Comparison of ENCODE assay signal across 10 mouse cellular contexts in the genomic region with DNA sequence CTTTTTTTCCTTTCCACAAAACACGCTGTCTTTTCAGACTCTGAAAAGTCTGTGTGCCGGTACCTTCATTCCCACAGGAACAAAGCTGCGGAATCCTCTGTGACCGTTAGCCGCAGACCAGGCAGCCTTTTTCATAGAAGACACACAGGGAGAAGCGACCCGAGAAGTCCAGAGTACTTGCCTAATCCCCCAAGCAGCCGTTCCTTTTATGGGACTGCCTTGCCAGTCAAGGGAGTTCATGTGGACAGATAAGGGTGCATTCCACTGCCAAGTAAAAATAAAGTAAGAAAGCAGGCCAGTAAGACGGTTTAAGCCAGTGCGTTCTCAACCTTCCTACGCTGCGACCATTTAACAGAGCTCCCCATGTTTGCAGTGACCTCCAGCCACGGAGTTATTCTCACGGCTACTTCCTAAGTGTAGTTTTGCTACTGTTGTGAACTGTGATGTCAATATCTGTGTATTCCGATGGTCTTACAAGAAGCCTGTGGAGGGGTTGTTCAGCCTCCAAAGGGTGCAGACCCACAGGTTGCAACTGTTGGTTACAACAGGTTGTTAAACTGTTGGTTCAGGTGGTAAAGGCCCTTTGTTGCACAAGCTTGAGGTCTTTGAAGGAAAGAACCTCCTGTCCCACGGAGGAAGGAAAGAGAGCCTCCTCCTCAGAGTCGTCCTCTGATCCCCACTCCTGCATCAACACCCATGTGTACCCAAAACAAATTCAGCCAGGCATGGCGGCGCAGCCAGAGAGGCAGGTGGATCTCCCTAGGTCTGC. TPM values are rescaled to one million over a fixed set of nuclear protein-coding genes. Genes with fewer than 3 reads are reported as not detected.
A peak's percentile ranks its signal among the peaks of the same experiment; 100 is the strongest.
DNase-seq lines count a peak whose midpoint lies in the region; ATAC-seq lines count a peak whose summit lies in the region.
"Had no signal": no experiment of that assay in that cellular context is flagged by ENCODE, and none has a peak within 500 bp of the region (broad histone marks: within the 10 kb centered on the region; RNA-seq: fewer than 3 reads in every experiment).

No protein-coding gene starts in this region.

- ATAC-seq in hindbrain, embryonic 11.5 days (ENCODE audit: low FRiP score), result no peak
- no peak for ATAC-seq in forebrain, embryonic 12.5 days (ENCODE audit: low FRiP score)

- no peak for DNase-seq in hindbrain, embryonic 10.5 days (ENCODE audit: low spot score)
- DNase-seq in hindbrain, embryonic 11.5 days (ENCODE audit: low spot score), result no peak
- peak; percentile 83 for DNase-seq in Muller cell, postnatal 12 days (ENCODE audit: inconsistent ontology term)
- no peak for DNase-seq in midbrain, embryonic 10.5 days (ENCODE audit: low spot score)
- DNase-seq in testis, postnatal 14 days (ENCODE audit: low spot score), result no peak
- DNase-seq in thymus, postnatal 10 days (ENCODE audit: low spot score in 2 of 2), result no peak
- no peak for DNase-seq in right cerebral cortex, adult 2 months (ENCODE audit: low spot score in 2 of 2)
- DNase-seq: lung, postnatal 36 days had no signal

- WGBS in hindbrain, embryonic 10.5 days, result 76% methylated on average over 19 of the region's 19 CpGs
- WGBS in hindbrain, embryonic 11.5 days, result 77% methylated on average over 19 of the region's 19 CpGs
- WGBS in forebrain, embryonic 12.5 days, result 56% methylated on average over 19 of the region's 19 CpGs
- 53% methylated on average over 19 of the region's 19 CpGs for WGBS in midbrain, embryonic 10.5 days

- no peak overlapping the region for H3K4me2 ChIP-seq in hindbrain, embryonic 11.5 days (replicated peaks; ENCODE audit: low read depth, low read length)
- peak overlapping the region; percentile 19 for H3K4me2 ChIP-seq in forebrain, embryonic 12.5 days
- H3K4me2 ChIP-seq: embryonic facial prominence, embryonic 13.5 days had no signal

- 0 out of 2 replicates have a peak overlapping the region, but pooled peaks have one; percentile 9 for H3K4me3 ChIP-seq in hindbrain, embryonic 10.5 days
- H3K4me3 ChIP-seq in hindbrain, embryonic 11.5 days (ENCODE audit: low read depth, low read length), result no peak overlapping the region
- no peak overlapping the region for H3K4me3 ChIP-seq in forebrain, embryonic 12.5 days (replicated peaks)
- peak overlapping the region; percentile 35 for H3K4me3 ChIP-seq in midbrain, embryonic 10.5 days
- H3K4me3 ChIP-seq: embryonic facial prominence, embryonic 13.5 days had no signal

- H3K27ac ChIP-seq in hindbrain, embryonic 10.5 days, result peak overlapping the region; percentile 63
- H3K27ac ChIP-seq in hindbrain, embryonic 11.5 days (ENCODE audit: low read depth, low read length), result no peak overlapping the region; the same call in 1 of the 2 replicates
- peak overlapping the region; percentile 79 for H3K27ac ChIP-seq in forebrain, embryonic 12.5 days
- H3K27ac ChIP-seq in midbrain, embryonic 10.5 days (replicated peaks), result peak overlapping the region; percentile 78
- H3K27ac ChIP-seq: embryonic facial prominence, embryonic 13.5 days had no signal

- no peaks in the 10 kb centered on the region for H3K27me3 ChIP-seq in hindbrain, embryonic 10.5 days (ENCODE audit: insufficient read depth, poor library complexity, severe bottlenecking)
- H3K27me3 ChIP-seq in hindbrain, embryonic 11.5 days (ENCODE audit: control insufficient read depth, insufficient read depth, low read length), result no peaks in the 10 kb centered on the region
- H3K27me3 ChIP-seq in forebrain, embryonic 12.5 days, result no peaks in the 10 kb centered on the region
- no peaks in the 10 kb centered on the region for H3K27me3 ChIP-seq in midbrain, embryonic 10.5 days (ENCODE audit: low read depth, poor library complexity, severe bottlenecking)
- H3K27me3 ChIP-seq: embryonic facial prominence, embryonic 13.5 days had no signal

- H3K4me1 ChIP-seq in hindbrain, embryonic 10.5 days (replicated peaks), result peaks cover 85% of the 10 kb centered on the region
- peaks cover 22% of the 10 kb centered on the region for H3K4me1 ChIP-seq in hindbrain, embryonic 11.5 days (replicated peaks; ENCODE audit: control insufficient read depth, insufficient read depth, low read length)
- H3K4me1 ChIP-seq in forebrain, embryonic 12.5 days, result peaks cover 79% of the 10 kb centered on the region
- H3K4me1 ChIP-seq in midbrain, embryonic 10.5 days, result peaks cover 89% of the 10 kb centered on the region

- peaks cover 44% of the 10 kb centered on the region for H3K36me3 ChIP-seq in hindbrain, embryonic 10.5 days
- H3K36me3 ChIP-seq in hindbrain, embryonic 11.5 days (ENCODE audit: control insufficient read depth, insufficient read depth, low read length), result no peaks in the 10 kb centered on the region
- H3K36me3 ChIP-seq in forebrain, embryonic 12.5 days (replicated peaks), result peaks cover 4% of the 10 kb centered on the region
- peaks cover 43% of the 10 kb centered on the region for H3K36me3 ChIP-seq in midbrain, embryonic 10.5 days

- no peak overlapping the region for H3K9ac ChIP-seq in hindbrain, embryonic 11.5 days (ENCODE audit: low read depth, low read length)
- no peak overlapping the region for H3K9ac ChIP-seq in forebrain, embryonic 12.5 days
- H3K9ac ChIP-seq: embryonic facial prominence, embryonic 13.5 days had no signal

- no peaks in the 10 kb centered on the region for H3K9me3 ChIP-seq in hindbrain, embryonic 10.5 days
- H3K9me3 ChIP-seq in hindbrain, embryonic 11.5 days (ENCODE audit: control insufficient read depth, low read length), result no peaks in the 10 kb centered on the region
- no peaks in the 10 kb centered on the region for H3K9me3 ChIP-seq in forebrain, embryonic 12.5 days
- no peaks in the 10 kb centered on the region for H3K9me3 ChIP-seq in midbrain, embryonic 10.5 days (replicated peaks)
- H3K9me3 ChIP-seq: embryonic facial prominence, embryonic 13.5 days had no signal

RNA-seq across cellular contexts. Expression of a gene that starts 4.2 kb away (rescaled TPM):
- polyA plus RNA-seq in hindbrain, embryonic 10.5 days (2016; fragmentation: Nextera tagmentation; extraction: Ambion mirVana), result 57.5 and 71.8 TPM in 2 replicates
- polyA plus RNA-seq in hindbrain, embryonic 11.5 days (2014; fragmentation: Nextera tagmentation; extraction: Ambion mirVana), result 38.3 and 48.8 TPM in 2 replicates
- polyA plus RNA-seq in forebrain, embryonic 12.5 days (2016; fragmentation: Nextera tagmentation; extraction: Ambion mirVana), result 70.5 and 73.4 TPM in 2 replicates
- polyA plus RNA-seq in midbrain, embryonic 10.5 days (2016; fragmentation: Nextera tagmentation; extraction: Ambion mirVana), result 58.1 and 69.2 TPM in 2 replicates

RNA-seq across cellular contexts. Expression of a gene that starts 54.5 kb away (rescaled TPM):
- polyA plus RNA-seq in hindbrain, embryonic 10.5 days (2016; fragmentation: Nextera tagmentation; extraction: Ambion mirVana), result 12.2 and 12.5 TPM in 2 replicates
- 6.0 and 9.7 TPM in 2 replicates for polyA plus RNA-seq in hindbrain, embryonic 11.5 days (2014; fragmentation: Nextera tagmentation; extraction: Ambion mirVana)
- 16.0 and 17.9 TPM in 2 replicates for polyA plus RNA-seq in forebrain, embryonic 12.5 days (2016; fragmentation: Nextera tagmentation; extraction: Ambion mirVana)
- polyA plus RNA-seq in midbrain, embryonic 10.5 days (2016; fragmentation: Nextera tagmentation; extraction: Ambion mirVana), result 6.6 and 9.2 TPM in 2 replicates

Comparison
In these comparisons a context has a peak if more than half of its experiments do, and no peak if none do; other contexts are left out.
1. H3K4me3 ChIP-seq: peak in hindbrain, embryonic 10.5 days (single experiment) and midbrain, embryonic 10.5 days (single experiment); none in hindbrain, embryonic 11.5 days (single experiment) and forebrain, embryonic 12.5 days (single experiment).